Mouse (Mus musculus) urinary bladder, postnatal 25 days (tissue): ENCODE measurements at regions not wholly inside any gene's neighbourhood (a gene's known extent, or its start where the extent isn't known, plus 50 kb on each side); places are given as distances from the start of the nearest gene placed in this dataset.

Experiments used
- DNase-seq: peaks from one replicate; pipeline ENCODE4 v3.0.0; 2022; ENCODE audit warnings: low spot score

GRCm38 (mm10) chr17:88116321-88116720, 51.2 kb upstream of the Fbxo11 start:
- DNase-seq, result no peak

- DNase-seq, result no peak
Measured at GRCm38 (mm10) chr17:88118714-88119113, 53.6 kb upstream of the Fbxo11 start.

GRCm38 (mm10) chr17:88123711-88124110, 58.6 kb upstream of the Fbxo11 start:
- DNase-seq, result no peak

GRCm38 (mm10) chr17:88127126-88127525, 62.0 kb upstream of the Fbxo11 start:
- no peak for DNase-seq

GRCm38 (mm10) chr17:88131297-88131696, 66.2 kb upstream of the Fbxo11 start:
- DNase-seq, result no peak

GRCm38 (mm10) chr17:88131980-88132379, 66.9 kb upstream of the Fbxo11 start:
- DNase-seq, result no peak

- DNase-seq, result no peak
Measured at GRCm38 (mm10) chr17:88132601-88133346, 67.7 kb upstream of the Fbxo11 start.

GRCm38 (mm10) chr17:88134546-88134945, 69.5 kb upstream of the Fbxo11 start:
- DNase-seq, result no peak

- no peak for DNase-seq
Measured at GRCm38 (mm10) chr17:88141538-88141937, 76.4 kb upstream of the Fbxo11 start.

- no peak for DNase-seq
Measured at GRCm38 (mm10) chr17:88142003-88142402, 76.9 kb upstream of the Fbxo11 start.

GRCm38 (mm10) chr17:88142809-88143208, 77.7 kb upstream of the Fbxo11 start:
- no peak for DNase-seq

GRCm38 (mm10) chr17:88143378-88143943, 78.4 kb upstream of the Fbxo11 start:
- no peak for DNase-seq

- no peak for DNase-seq
Measured at GRCm38 (mm10) chr17:88158550-88158949, 93.5 kb upstream of the Fbxo11 start.

- no peak for DNase-seq
Measured at GRCm38 (mm10) chr17:88159212-88159668, 94.1 kb upstream of the Fbxo11 start.

- no peak for DNase-seq
Measured at GRCm38 (mm10) chr17:88159851-88160676, 95.0 kb upstream of the Fbxo11 start.

- no peak for DNase-seq
Measured at GRCm38 (mm10) chr17:88160677-88161001, 95.5 kb upstream of the Fbxo11 start.

GRCm38 (mm10) chr17:88161766-88162165, 96.7 kb upstream of the Fbxo11 start:
- no peak for DNase-seq

- DNase-seq, result no peak
Measured at GRCm38 (mm10) chr17:88164805-88165204, 99.7 kb upstream of the Fbxo11 start.

GRCm38 (mm10) chr17:88165811-88166210, 100.7 kb upstream of the Fbxo11 start:
- no peak for DNase-seq

- no peak for DNase-seq
Measured at GRCm38 (mm10) chr17:88168262-88169096, 103.4 kb upstream of the Fbxo11 start.

GRCm38 (mm10) chr17:88171606-88172005, 106.5 kb upstream of the Fbxo11 start:
- DNase-seq, result no peak
